Mouse (Mus musculus) lung, postnatal 0 days (tissue): ENCODE measurements around the gene Kcnq1. TPM values are rescaled to one million over a fixed set of nuclear protein-coding genes. Genes with fewer than 3 reads are reported as not detected.

Source experiments
- ATAC-seq: fragments of 200-750 bp; cut with Nextera tagmentation; 2 replicates; pipeline ENCODE4 v1.8.0; 2017; ENCODE audit warnings: moderate library complexity
- DNase-seq: peaks from one replicate; pipeline ENCODE4 v3.0.0-alpha.2; 2016; ENCODE audit warnings: low spot score
- H3K27ac ChIP-seq: fragments of 300-500 bp; sonication (generic); 2 replicates; pipeline ENCODE4 v1.5.1; 2014; ENCODE audit warnings: antibody characterized with exemption, mild to moderate bottlenecking, low read length, mixed read lengths
- H3K27me3 ChIP-seq: fragments of 300-500 bp; sonication (generic); replicated peaks from 2 replicates; pipeline ENCODE4 v1.6.1; 2014; ENCODE audit warnings: low read length, mixed read lengths; ENCODE audit not compliant: insufficient read depth
- H3K36me3 ChIP-seq: fragments of 300-500 bp; sonication (generic); 2 replicates; pipeline ENCODE4 v1.6.1; 2014; ENCODE audit warnings: low read length, mixed read lengths; ENCODE audit not compliant: insufficient read depth
- H3K4me1 ChIP-seq: fragments of 300-500 bp; sonication (generic); 2 replicates; pipeline ENCODE4 v1.6.1; 2014; ENCODE audit warnings: antibody characterized with exemption, low read depth, low read length, mixed read lengths; ENCODE audit not compliant: insufficient read depth
- H3K4me2 ChIP-seq: fragments of 300-500 bp; sonication (generic); replicated peaks from 2 replicates; pipeline ENCODE4 v1.6.1; 2014; ENCODE audit warnings: low read depth, mild to moderate bottlenecking, low read length, moderate library complexity, mixed read lengths
- H3K4me3 ChIP-seq: fragments of 300-500 bp; sonication (generic); 2 replicates; pipeline ENCODE4 v1.5.1; 2014; ENCODE audit warnings: low read depth, low read length
- H3K9ac ChIP-seq: fragments of 300-500 bp; sonication (generic); replicated peaks from 2 replicates; pipeline ENCODE4 v1.6.1; 2014; ENCODE audit warnings: low read depth, mild to moderate bottlenecking
- H3K9me3 ChIP-seq: fragments of 300-500 bp; sonication (generic); 2 replicates; pipeline ENCODE4 v1.6.1; 2016; ENCODE audit warnings: low read length, mixed read lengths
- CTCF ChIP-seq: IDR thresholded peaks from 2 replicates; pipeline ENCODE4 v1.5.1; 2016; ENCODE audit warnings: antibody characterized with exemption, mild to moderate bottlenecking
- EP300 ChIP-seq: IDR thresholded peaks from 2 replicates; pipeline ENCODE4 v1.6.1; 2016; ENCODE audit warnings: antibody characterized with exemption, mild to moderate bottlenecking, control low read depth
- WGBS: fragments of 180-500 bp; shearing (Covaris S2); extraction: QIAGEN DNeasy Blood & Tissue Kit; methylation state at CpG from one replicate; pipeline ENCODE4 v1.1.7; 2014; 5-methylcytosine and 5-hydroxymethylcytosine counted together
- polyA plus RNA-seq: library from polyadenylated mRNA; unstranded; fragments of >200 nt; fragmentation: Nextera tagmentation; extraction: Ambion mirVana; gene quantifications from 2 replicates; pipeline ENCODE4 v1.2.1, GENCODE M21; 2015

Gene Kcnq1
- polyA plus RNA-seq = 11.8 and 13.0 TPM in 2 replicates

GRCm38 (mm10) chr7:143106062-143106461 is at the start of gene Kcnq1:
Gene Kcnq1, plus strand, starts transcription at chr7:143106362.
- DNase-seq (no peak), ATAC-seq (no peak)
- Histone ChIP-seq H3K27ac (peak within 1 kb of the TSS; percentile 54; the same call in 1 of the 2 replicates), H3K36me3 (no peaks in the 10 kb centered on the region), H3K9ac (peak within 1 kb of the TSS; percentile 26), H3K4me1 (peaks cover 29% of the 10 kb centered on the region; the same call in 1 of the 2 replicates), H3K27me3 (peaks cover 10% of the 10 kb centered on the region), H3K4me2 (peak within 1 kb of the TSS; percentile 87), H3K9me3 (no peaks in the 10 kb centered on the region), H3K4me3 (peak within 1 kb of the TSS; percentile 45)
- TF ChIP-seq EP300 (no peak), CTCF (no peak)
- WGBS = 69% methylated on average over 4 of the region's 4 CpGs

- Histone ChIP-seq H3K4me2 (no peak overlapping the region), H3K9me3 (no peaks in the 10 kb centered on the region), H3K36me3 (0 out of 2 replicates have a peak, but pooled peaks cover 1% of the 10 kb centered on the region), H3K4me3 (no peak overlapping the region), H3K27ac (no peak overlapping the region), H3K27me3 (no peaks in the 10 kb centered on the region), H3K9ac (no peak overlapping the region), H3K4me1 (peaks cover 53% of the 10 kb centered on the region)
- 70% methylated on average over 5 of the region's 5 CpGs for WGBS
- DNase-seq (no peak), ATAC-seq (no peak)
- no peak for TF ChIP-seq CTCF
- no peak for TF ChIP-seq EP300
These were observed 49.1 kb upstream of the Kcnq1 start for GRCm38 (mm10) chr7:143057023-143057422.

GRCm38 (mm10) chr7:143057667-143058220 is 48.4 kb upstream of the Kcnq1 start:
- H3K4me1 ChIP-seq = peaks cover 53% of the 10 kb centered on the region
- 0 out of 2 replicates have a peak, but pooled peaks cover 8% of the 10 kb centered on the region for H3K36me3 ChIP-seq
- DNase-seq = no peak

GRCm38 (mm10) chr7:143058221-143058697 is 47.9 kb upstream of the Kcnq1 start:
- DNase-seq = peak; percentile 69
- H3K4me1 ChIP-seq = peaks cover 53% of the 10 kb centered on the region

More at GRCm38 (mm10) chr7:143057667-143058220, 48.4 kb upstream of the Kcnq1 start:
- ATAC-seq = no peak
- Histone ChIP-seq H3K27me3 (no peaks in the 10 kb centered on the region), H3K4me2 (peak overlapping the region; percentile 32; the same call in 1 of the 2 replicates), H3K9me3 (no peaks in the 10 kb centered on the region), H3K9ac (0 out of 2 replicates have a peak overlapping the region, but pooled peaks have one; percentile 16), H3K4me3 (no peak overlapping the region), H3K27ac (peak overlapping the region; percentile 71)
- TF ChIP-seq EP300 (no peak), CTCF (no peak)
- 27% methylated on average over 9 of the region's 9 CpGs for WGBS

GRCm38 (mm10) chr7:143059202-143059870 is 46.8 kb upstream of the Kcnq1 start:
- ATAC-seq (peak; percentile 61), DNase-seq (peak; percentile 78)
- no peak overlapping the region for H3K9ac ChIP-seq
- TF ChIP-seq EP300 (peak; percentile 94), CTCF (no peak; the same call in 1 of the 2 replicates)
- H3K4me2 ChIP-seq = peak overlapping the region; percentile 32
- no peaks in the 10 kb centered on the region for H3K27me3 ChIP-seq
- peaks cover 48% of the 10 kb centered on the region for H3K4me1 ChIP-seq
- WGBS = 26% methylated on average over 5 of the region's 5 CpGs
- no peaks in the 10 kb centered on the region for H3K9me3 ChIP-seq
- peaks cover 23% of the 10 kb centered on the region for H3K36me3 ChIP-seq
- H3K4me3 ChIP-seq = no peak overlapping the region
- peak overlapping the region; percentile 71 for H3K27ac ChIP-seq

More at GRCm38 (mm10) chr7:143058221-143058697, 47.9 kb upstream of the Kcnq1 start:
- Histone ChIP-seq H3K27me3 (no peaks in the 10 kb centered on the region), H3K9me3 (no peaks in the 10 kb centered on the region), H3K9ac (0 out of 2 replicates have a peak overlapping the region, but pooled peaks have one; percentile 16), H3K36me3 (peaks cover 14% of the 10 kb centered on the region; the same call in 1 of the 2 replicates), H3K4me3 (no peak overlapping the region), H3K27ac (peak overlapping the region; percentile 71), H3K4me2 (peak overlapping the region; percentile 32)
- peak; percentile 25 for ATAC-seq
- peak; percentile 67; the same call in 1 of the 2 replicates for TF ChIP-seq EP300
- TF ChIP-seq CTCF = no peak
- WGBS = 28% methylated on average over 5 of the region's 5 CpGs

- DNase-seq (peak; percentile 53), ATAC-seq (peak; percentile 56)
- Histone ChIP-seq H3K27ac (no peak overlapping the region), H3K27me3 (no peaks in the 10 kb centered on the region), H3K4me3 (no peak overlapping the region), H3K9ac (no peak overlapping the region), H3K9me3 (no peaks in the 10 kb centered on the region), H3K4me2 (no peak overlapping the region), H3K4me1 (peaks cover 16% of the 10 kb centered on the region), H3K36me3 (peaks cover 50% of the 10 kb centered on the region)
- WGBS = 59% methylated on average over 2 of the region's 2 CpGs
- TF ChIP-seq EP300 (no peak), CTCF (no peak)
These were observed 43.5 kb upstream of the Kcnq1 start for GRCm38 (mm10) chr7:143062704-143063103.
